Mouse (Mus musculus) gonadal fat pad, adult 2 months (tissue): Measurements from ENCODE around the gene Best1. TPM values are rescaled to one million over a fixed set of nuclear protein-coding genes. Genes with fewer than 3 reads are reported as not detected.

Experiments
- DNase-seq: peaks from one replicate; pipeline ENCODE4 v3.0.0-alpha.2; 2012; ENCODE audit warnings: low read depth
- polyA plus RNA-seq: library from polyadenylated mRNA; depleted of rRNA; stranded (reverse); fragments of >200 nt; gene quantifications from 2 replicates; pipeline ENCODE4 v1.2.3, GENCODE M21; 2012

Best1 gene
- polyA plus RNA-seq, 1 experiment, result 2.0 TPM

DNA sequence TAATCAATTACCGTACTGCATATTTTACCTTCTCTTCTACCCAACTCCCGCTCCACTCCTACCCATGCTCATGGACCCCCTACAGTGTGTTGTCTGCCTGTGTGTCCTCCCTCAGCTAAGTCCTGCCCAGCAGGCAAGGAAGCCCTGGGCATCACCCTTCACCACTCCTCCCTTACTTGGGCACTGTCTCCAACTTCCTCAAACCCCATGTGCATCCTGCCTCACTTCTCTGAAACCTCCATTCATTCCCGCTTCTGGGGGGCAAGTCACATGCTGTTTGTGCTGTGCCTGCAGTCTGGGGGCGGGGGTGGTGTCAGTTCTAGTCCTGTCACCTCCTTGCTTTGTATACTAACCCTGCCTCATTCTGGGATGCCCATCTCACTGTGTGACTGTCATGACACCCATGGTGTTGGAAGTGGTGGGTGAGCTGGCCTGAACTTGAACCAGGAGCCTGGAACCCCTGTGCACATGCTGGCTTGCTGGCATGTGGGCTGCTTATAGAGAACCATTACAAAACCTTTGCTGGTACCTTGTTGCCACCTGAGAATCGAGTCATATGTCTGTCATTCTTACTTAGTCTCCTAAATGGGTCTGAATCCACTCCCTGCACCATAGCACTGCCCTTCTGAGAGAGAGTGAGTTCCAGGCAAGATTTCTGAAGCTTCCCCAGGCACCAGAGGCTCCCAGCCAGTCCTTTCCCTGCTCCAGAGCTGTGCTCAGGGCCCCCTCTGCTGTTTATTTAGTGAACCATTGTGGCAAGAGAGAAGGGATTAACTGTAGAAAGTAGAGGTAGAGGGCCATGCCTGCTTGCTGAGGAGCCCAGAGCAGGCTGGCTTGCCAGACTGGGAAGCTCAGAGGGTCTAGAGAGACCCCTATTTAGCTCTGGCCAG lies 21.2 kb upstream of the Best1 start:
- DNase-seq, result no peak

DNA sequence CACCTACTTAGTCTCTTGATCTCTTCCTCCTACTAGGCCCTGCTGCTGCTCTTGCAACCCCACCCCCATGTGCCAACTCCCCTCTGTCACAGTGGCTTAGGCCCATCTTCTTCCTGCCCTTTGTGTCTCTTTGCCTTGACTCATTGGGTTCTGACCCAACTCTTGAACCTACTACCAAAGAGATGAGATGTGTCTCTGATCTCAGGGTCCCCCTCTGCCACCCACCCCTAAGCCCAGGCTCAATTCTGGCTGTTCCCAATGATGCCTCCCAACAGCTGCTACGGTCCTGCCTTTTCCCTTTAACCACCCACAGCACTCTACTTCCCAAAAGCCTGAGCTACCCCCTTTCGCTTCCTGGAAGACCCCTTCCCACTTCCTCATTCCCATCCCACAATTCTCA lies 20.5 kb upstream of the Best1 start:
- no peak for DNase-seq

DNA sequence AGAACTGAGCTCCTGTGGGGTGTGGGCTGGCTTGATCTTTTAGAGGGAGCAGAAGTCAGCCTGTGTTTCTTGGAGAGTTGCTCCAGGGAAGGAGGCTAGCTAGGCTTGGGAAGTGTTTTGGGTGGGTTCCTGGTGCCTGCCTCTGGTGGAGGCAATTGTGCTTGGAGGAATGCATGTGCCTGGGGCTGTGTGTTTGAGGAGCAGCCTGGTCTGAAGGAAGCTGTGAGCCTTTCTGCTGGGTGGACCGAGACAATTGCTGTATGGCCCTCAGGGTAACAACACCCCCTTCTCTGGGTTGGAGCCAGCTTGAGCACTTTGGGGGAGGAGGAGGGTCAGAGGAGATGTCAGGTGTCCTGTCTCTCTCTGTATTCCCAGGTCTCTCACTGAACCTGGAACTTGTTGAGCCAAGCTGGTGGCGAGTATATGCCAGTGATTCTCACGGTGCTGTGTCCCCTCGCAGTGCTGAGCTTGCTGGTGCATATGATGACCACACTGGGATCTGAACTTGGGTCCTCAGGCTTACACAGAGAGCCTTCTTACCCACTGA lies 17.9 kb upstream of the Best1 start:
- no peak for DNase-seq

DNA sequence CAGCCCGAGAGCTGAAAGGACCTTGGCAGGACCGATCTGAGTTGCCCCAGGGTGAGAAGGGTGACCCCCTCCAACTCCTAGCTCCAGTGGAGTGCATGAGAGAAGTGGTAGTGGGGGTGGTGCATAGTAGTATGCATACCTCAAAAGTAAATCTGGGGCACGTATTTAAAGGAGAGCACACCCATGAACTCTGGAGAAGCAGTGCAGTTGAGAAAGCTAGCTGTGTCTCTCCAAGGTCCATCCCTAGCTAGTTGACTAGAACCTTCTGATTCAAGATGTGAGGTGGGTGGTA lies 17.0 kb upstream of the Best1 start:
- DNase-seq, result no peak

DNA sequence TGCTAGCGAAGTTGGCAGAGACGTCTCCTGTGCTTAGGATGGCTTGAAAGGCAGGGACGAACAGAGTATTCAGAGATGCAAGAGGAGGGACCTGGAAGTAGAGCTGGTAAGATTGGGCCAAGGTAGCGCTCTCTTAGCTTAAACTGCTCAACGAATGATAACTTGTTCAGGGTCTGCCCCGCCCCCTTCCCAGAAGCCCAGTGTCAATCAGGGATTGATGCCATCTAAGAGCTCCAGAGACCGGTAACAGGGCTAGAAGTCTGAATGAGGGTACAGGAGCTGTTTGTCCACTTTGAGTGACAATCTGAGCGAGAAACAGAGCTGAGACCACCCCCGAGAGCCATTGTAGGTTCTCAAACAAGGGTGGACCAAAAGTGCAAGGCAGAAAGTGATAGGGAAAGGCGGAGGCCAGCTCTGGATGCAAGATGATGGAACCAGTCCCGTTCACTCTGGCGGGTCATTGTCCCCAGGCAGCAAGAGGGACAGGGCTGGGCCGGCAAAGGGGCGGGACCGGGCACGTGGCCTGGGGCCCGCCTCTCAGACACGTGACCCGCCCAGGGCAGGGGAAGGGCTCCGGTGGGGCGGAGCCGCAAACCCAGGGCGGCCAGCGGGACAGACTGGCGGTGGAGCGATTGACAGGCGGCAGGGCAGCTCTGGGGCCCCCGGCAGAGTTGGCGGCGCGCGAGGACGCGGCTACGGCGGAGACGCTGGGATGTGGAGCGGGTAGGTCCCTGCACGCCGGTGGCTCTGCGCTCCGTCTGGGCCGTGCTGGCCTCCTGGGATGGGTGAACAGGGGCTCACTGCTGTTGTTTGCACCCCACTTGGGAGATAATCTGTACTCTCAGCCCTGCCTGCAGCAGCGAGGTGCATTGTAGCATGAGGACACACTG lies 16.4 kb upstream of the Best1 start:
- no peak for DNase-seq

DNA sequence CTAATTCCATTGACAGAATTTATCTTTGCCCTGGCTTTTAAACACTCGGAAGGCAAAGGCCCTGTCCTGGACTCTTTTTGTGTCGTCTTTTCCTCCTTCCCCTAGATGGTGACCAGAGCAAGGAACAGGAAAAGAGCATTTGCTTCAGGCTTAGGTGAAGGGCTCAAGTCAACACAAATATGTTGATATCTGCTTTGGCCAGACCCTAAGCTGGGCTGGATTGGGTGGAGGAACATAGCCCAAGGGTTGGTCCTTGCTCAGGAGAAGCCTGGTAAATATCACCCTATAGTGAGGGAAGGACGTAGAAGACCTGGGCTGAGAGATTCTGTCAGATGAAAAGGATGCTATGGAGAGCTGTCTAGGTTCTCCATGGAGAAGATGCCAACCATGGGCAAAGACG lies 14.7 kb upstream of the Best1 start:
- DNase-seq, result no peak

DNA sequence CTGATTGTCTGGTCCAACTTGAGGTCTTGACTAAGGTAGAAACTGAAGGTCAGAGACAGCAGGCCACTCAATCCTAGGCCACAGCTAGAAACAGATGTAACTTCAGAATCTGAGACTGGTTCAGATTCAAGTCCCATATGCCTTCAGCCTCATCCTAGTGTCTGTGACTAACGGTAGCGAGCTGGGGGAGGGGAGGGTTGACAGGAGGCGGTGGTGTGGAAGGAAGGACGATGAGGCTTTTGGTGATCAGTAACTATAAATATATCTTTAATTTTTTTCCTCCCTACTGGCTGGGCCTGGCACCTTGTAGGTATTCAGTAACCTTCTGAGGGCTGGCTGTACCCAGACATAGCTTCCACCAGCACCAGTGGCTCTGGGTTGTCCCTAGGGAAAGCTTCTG lies 14.0 kb upstream of the Best1 start:
- no peak for DNase-seq

DNA sequence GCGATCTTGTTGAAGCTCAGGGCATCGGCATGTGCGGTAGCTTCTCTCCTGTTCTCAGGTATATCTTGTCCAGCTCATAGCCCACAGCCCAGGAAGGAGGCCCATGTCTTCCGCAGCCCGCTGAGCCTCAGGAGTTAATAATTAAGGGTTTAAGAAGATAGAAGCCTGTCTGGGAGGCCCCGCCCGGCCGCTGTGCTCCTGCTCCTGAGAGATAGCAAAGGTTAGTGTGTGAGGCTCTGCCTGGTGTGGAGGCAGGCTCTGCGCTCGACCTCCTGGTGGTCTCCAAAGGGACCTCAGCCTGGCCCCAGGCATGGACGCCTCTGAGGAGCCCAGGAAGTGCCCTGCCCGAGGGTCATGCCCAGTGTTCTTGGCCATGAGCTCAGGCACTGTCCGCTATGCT lies 13.4 kb upstream of the Best1 start:
- DNase-seq, result no peak

DNA sequence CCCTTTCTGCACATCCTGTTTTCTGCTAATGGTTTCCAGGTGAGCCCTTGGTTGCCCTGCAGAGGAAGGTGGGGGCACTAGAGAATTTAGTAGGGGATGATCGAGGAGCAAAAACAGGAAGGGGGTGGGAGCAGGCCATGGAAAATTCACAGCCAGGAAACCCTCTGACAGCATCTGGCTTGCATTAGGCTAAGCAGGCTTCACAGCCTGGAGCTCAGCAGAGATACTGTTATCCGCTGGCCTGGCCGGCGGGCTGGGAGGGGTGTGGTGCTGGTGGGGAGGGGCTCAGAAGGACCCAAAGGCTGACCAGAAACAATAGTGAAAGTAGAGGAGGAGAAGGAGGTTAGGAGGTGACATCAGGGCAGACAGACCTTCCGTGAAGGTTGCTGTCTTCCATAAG lies 12.5 kb upstream of the Best1 start:
- no peak for DNase-seq

DNA sequence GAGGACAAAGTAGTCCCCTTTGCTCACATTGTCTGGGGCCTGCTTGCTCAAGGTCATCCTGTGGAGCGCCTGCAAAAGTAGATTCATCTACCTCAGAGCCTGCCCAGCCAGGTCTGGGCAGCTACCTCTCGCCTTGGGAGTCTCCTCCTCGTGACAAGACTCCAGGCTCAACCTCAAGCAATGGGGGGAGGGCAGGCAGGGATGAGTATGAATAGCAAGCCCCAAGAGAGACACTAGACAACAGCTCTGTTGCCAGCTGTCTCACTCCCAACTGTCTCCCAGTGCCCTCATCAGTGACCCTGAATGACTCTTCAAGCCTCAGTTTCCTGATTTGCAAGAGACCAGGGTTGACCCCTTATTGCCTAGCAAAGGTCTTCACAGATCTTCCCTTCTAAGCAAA lies 11.9 kb upstream of the Best1 start:
- DNase-seq, result no peak

DNA sequence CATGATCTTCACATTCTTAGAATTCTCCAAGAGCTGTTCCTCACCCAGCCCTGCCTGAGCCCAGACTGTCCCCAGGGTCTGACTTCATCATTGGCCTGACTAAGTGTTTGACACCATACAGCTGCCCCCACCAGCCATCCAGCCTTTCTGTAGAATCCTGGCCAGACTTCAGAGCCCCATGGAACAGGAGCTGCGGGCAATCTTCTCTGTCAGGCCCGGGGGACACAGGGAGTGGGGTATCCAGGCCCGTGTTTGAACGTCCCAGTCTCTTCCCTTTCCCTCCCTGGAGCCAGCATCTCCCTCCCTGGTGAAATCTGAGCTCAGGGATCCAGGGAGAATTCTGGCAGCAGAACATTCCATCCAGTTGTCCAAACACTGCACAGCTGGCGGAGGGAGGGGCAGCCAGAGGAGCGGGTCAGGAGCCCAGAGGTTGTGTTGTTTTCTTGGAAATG lies 11.4 kb upstream of the Best1 start:
- DNase-seq, result no peak

DNA sequence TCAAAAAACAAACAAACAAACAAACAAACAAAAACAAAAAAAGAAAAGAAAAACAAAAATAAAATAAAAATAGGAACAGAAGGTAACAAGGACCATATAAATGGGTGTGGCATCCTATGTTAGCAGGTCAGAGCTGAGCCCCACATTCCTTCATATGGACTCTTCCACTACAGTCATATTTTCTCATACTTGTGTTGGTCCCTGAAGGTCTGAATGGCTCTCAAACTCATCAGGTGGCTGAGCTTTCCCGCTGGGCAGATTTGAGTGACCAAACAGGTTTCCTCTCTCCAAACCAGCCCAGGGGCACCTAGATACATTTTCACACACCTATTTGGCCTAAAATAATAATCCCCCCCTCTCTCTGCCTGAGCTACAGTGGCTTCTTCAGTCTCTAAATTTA lies 10.0 kb upstream of the Best1 start:
- DNase-seq, result no peak

DNA sequence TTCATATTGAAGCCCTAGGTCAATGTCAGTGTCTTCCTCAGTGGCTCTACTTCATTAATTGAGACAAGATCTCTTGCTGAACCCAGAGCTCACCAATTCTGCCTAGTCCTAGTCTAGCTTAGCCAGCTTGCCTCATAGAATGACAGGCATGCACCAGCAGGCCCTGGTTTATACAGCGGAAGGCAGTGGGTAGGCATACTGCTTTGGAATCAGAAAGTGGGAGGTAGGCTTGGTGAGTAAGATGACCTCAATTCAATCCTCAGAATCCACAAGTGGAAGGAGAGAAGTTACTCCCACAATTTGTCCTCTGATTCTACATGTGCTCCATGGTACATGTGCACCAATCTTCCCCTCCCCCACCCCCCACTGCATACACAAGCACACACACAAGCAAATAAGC lies 2.3 kb upstream of the Best1 start:
- DNase-seq, result no peak

DNA sequence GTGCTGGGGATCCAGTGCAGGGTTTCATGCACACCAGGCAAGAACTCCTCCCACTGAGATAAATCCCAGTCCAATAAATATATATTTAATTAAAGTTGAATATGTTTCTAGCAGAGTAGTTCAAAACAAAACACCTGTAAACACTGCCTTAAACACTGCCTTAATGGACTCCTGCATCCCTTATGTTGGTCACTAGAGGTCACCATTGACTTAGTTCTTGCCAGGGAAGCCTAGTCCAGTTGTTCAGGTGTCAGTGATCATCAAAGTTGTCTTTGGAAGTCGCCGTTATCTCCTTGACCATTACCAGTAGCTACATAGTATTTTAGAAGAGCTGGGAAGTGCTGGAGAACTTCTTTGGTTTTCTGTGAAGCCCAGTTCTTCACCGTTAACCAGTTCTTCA lies 1.1 kb downstream of the Best1 start:
- no peak for DNase-seq

DNA sequence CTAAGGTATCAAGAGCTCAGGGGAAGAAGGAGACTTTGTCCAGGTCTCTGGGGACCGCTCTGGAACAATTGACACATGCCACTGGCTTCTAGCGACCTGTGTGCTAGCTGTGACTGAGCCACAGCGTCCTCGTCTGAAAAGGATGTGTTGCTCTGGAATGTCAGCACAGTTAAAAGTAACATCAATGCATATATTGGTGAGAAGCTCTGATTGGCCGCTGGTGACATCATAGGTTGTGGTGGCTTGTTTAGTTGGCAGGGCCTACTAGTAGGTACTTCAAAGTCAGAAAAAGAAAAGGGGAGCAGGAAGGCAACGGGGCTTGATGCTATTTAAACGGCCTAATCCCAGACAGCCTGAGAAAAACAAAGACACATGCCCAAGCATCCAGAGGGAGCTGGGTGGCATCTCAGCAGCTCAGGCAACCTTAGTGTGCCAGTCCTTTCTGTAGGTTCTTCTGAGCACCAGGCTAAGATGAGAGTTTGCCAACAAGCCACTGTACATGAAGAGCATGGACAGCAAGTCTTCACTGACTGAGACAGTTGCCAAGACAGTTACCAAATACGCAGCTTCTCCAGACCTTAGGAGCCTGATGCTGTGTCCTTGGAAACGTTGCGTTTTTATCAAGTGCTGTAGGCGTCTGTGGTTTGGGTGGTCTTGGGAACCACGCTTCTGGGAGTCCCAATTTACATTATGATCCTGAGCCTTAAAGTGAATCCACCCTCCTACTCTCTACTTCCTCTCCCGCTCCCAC lies 2.5 kb downstream of the Best1 start:
- no peak for DNase-seq

DNA sequence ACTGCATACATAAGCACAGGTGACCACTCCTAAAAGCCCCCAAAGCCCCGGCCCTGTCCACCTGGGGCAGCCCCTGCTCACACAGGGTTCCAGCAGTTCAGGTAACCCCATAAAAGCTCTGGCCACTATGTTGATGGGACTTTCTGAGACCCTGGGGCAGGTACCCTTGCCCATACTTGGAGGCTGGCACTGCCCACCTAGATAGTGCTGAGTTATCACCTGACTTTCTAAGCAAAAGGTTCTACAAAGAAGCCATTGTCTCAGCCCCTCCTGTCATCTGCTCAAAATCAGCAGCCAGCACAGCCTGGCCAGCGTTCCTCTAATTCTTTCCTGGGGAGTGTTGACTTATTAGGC lies 3.4 kb downstream of the Best1 start:
- DNase-seq, result no peak

DNA sequence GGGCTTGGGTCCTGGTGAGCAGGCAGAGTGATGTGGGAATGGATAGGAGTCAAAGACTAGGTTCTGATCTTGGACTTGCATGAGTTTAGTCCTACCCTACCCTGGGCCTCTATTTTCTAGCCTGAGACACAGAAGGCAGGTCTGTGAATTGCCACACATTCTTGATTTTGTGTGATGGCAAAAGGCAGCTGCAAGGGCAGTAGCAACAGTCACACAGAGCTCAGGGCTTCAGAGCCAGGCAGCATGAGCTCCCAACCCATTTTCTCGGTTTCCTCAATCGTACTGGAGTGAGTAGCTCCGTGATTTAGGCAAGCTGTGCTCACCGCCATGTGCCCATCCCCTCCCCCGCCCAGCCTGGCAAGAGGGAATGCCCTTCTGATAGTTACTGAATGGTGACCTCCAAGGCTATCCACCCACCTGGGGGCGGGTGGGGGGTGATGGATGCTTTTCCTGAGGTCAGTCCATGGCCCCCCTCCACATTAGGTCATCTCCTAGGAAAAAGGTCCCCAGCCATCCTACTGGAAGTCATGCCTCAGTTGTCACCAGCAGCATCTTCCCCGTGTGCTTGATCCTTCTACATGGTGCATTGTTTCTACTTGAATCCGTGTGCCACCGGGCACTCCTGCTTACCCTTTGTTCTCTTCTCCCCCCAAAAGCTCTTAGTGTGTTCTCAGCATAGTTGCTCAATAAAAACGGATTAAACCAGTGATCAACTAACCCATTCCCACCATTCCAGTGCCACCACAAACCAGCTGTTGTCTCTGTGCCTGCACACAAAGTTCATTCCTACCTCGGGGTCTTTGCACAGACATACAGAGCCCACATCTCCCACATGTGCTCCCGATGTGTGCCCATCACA lies 4.0 kb downstream of the Best1 start:
- DNase-seq, result no peak

DNA sequence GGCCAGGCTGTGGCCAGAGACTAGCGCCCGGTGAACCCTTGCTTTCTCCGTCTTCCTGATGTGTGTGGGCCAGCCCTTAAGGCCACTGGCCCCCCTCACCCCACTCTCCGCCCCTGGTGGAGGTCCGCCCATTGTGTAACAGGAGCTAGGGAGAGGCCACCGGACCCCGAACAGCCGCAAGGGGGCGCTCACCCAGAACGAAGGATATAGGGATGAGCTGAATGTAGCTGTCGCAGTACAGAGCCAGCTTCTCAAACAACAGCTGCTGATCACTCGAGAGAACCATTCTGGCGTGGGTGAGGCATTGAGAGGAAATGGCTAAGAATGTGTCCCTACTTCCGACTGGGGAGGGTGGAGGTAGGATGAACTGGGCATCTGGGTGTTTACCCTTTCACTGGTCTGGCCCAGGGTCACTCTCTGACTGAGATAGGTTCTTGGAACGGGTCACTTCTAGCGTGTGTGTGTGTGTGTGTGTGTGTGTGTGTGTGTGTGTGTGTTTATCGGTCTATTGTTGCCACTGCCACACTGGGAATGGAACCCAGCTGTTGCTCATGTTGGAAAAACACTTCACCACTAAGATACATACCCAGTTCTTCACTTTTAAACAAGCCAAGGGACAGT lies 8.3 kb downstream of the Best1 start:
- DNase-seq, result no peak

DNA sequence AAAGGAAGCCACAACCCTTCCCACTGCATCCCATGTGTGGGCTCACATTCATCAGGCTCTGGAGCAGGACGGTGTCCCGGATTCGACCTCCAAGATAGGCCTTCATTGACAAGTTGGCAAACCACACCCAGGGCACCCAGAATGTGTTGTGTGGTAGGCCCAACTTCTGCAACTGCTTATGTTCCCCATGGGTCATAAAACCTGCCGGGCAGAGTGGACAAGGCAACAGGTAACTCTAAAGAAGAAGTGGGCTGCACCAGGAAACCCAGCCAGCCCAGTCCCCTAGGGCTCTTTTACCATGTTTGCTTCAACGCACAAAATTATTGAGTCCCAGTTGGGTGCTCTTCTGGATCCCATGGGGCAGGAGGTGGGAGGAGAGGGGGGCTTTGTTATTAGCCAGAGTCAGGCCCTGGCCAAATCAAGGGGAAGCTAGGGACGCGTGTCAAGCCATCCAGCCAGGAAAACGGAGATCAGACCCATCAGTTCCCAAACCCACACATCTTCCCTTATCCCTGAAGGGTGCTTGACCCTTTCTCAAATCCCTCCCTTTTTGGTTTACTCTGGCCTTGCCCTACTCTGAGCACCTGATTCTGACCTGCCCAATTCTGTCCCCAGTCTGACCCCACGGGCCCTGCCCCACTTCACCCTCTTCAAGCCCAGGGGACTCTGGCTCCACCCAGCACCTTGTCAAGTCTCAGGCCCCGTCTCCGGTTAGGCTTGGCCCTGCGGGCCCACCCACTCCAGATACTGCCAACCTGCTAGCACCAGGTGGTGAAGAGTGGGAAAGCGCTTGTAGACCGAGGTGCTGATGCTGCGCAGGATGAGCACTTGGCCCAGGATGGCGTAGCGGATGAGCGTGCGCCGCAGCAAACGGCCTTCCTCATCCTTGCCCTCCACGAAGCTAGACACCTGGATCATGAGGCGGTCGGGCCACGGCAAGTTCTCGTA lies 9.1 kb downstream of the Best1 start:
- no peak for DNase-seq

DNA sequence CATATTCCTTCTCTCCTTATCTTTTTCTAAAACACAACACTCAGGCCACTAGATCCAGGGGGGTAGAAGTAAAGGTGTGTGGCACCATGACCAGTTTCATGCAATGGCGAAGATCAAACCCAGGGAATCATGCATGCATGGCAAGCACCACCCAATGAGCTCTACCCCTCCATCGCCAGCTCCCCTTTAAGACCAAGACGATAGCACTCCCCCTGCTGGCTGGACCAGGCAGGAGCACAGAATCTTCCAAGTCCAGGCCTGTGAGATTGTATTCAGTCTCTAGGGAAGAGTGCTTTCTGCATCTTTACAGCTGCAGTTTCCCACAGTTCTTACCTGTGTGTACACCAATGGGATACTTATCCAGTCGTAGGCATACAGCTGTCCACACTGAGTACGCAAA lies 10.1 kb downstream of the Best1 start:
- no peak for DNase-seq
